Mouse (Mus musculus): ENCODE measurements around the gene Creb1. TPM values are rescaled to one million over a fixed set of nuclear protein-coding genes. Genes with fewer than 3 reads are reported as not detected.
"Not testable (repeated sequence)": the region's sequence is repeated elsewhere in the genome, so short reads cannot be mapped to it uniquely, and the experiment has no call there.

Creb1 gene
- polyA plus RNA-seq, 1 experiment from 2014 or later: 64.9 TPM

GRCm38 (mm10) chr1:64635624-64636023 is 103.2 kb downstream of the Creb1 start:
- DNase-seq (ENCODE audit: low spot score): no peak
- Histone ChIP-seq H3K27ac (ENCODE audit: low read depth, low read length) (no peak overlapping the region), H3K36me3 (ENCODE audit: control insufficient read depth, insufficient read depth, low read length) (no peaks in the 10 kb centered on the region), H3K9ac (ENCODE audit: low read length) (no peak overlapping the region), H3K4me2 (ENCODE audit: low read depth, low read length, severe bottlenecking) (no peak overlapping the region), H3K4me1 (replicated peaks; ENCODE audit: control insufficient read depth, insufficient read depth, low read length) (no peaks in the 10 kb centered on the region), H3K9me3 (ENCODE audit: control insufficient read depth, low read length) (no peaks in the 10 kb centered on the region), H3K4me3 (ENCODE audit: low read depth, low read length) (no peak overlapping the region), H3K27me3 (ENCODE audit: control insufficient read depth, insufficient read depth, low read length) (no peaks in the 10 kb centered on the region)
- no peak for ATAC-seq (replicated peaks; ENCODE audit: low FRiP score)
- 77% methylated on average over 2 of the region's 2 CpGs for WGBS

DNA sequence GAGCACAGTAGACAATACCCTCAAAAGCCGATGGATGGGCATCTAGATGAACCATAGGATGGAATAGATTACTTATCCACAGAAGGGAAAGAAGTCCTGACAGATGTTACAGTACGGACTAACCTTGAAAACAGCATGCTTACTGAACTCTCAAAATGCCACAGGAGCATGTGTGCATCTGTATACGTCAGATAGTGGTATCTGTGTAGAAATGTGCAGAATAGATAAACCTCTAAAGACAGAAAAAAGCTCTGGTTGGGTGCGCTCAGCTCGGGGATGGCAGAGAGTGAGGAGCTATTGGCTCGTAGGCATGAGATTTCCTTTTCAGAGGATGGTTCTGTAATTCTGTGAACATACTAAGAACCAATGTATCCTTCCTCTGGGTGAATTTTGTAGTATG is 106.8 kb downstream of the Creb1 start:
- ATAC-seq (replicated peaks; ENCODE audit: low FRiP score) (no peak), DNase-seq (ENCODE audit: low spot score) (no peak)
- Histone ChIP-seq H3K9me3 (ENCODE audit: control insufficient read depth, low read length) (no peaks in the 10 kb centered on the region), H3K27ac (ENCODE audit: low read depth, low read length) (no peak overlapping the region), H3K27me3 (ENCODE audit: control insufficient read depth, insufficient read depth, low read length) (no peaks in the 10 kb centered on the region), H3K4me1 (replicated peaks; ENCODE audit: control insufficient read depth, insufficient read depth, low read length) (no peaks in the 10 kb centered on the region), H3K4me3 (ENCODE audit: low read depth, low read length) (no peak overlapping the region), H3K9ac (ENCODE audit: low read length) (no peak overlapping the region), H3K4me2 (ENCODE audit: low read depth, low read length, severe bottlenecking) (no peak overlapping the region), H3K36me3 (ENCODE audit: control insufficient read depth, insufficient read depth, low read length) (no peaks in the 10 kb centered on the region)
- 87% methylated on average over 6 of the region's 6 CpGs for WGBS

DNA sequence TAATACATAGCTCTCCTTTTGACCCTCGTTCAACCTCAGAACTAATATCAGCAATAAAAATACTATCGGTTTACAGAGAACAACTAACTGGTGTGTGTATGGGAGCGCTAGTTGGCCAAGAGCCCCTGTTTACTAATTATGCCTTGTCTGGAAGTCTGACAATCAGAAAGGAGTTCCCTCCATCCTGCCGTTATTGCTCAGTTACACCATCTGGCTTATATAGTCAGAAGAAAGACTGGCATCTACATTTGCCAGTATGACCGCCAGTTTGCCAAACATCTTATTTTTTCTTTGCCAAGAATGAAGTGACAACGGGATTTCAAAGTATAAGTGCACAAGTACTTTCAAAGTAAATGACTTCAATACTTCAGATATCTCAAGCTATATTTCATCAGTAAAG is 108.6 kb downstream of the Creb1 start:
- Histone ChIP-seq H3K4me1 (replicated peaks; ENCODE audit: control insufficient read depth, insufficient read depth, low read length) (no peaks in the 10 kb centered on the region), H3K9ac (ENCODE audit: low read length) (no peak overlapping the region), H3K9me3 (ENCODE audit: control insufficient read depth, low read length) (no peaks in the 10 kb centered on the region), H3K36me3 (ENCODE audit: control insufficient read depth, insufficient read depth, low read length) (no peaks in the 10 kb centered on the region), H3K4me3 (ENCODE audit: low read depth, low read length) (no peak overlapping the region), H3K4me2 (ENCODE audit: low read depth, low read length, severe bottlenecking) (no peak overlapping the region), H3K27me3 (ENCODE audit: control insufficient read depth, insufficient read depth, low read length) (no peaks in the 10 kb centered on the region), H3K27ac (ENCODE audit: low read depth, low read length) (no peak overlapping the region)
- DNase-seq (ENCODE audit: low spot score) (no peak), ATAC-seq (replicated peaks; ENCODE audit: low FRiP score) (no peak)
- 91% methylated on average over 6 of the region's 6 CpGs for WGBS

GRCm38 (mm10) chr1:64642541-64642940 is 110.1 kb downstream of the Creb1 start:
- not testable (repeated sequence) for DNase-seq (ENCODE audit: low spot score); H3K4me3 ChIP-seq (ENCODE audit: low read depth, low read length)

DNA sequence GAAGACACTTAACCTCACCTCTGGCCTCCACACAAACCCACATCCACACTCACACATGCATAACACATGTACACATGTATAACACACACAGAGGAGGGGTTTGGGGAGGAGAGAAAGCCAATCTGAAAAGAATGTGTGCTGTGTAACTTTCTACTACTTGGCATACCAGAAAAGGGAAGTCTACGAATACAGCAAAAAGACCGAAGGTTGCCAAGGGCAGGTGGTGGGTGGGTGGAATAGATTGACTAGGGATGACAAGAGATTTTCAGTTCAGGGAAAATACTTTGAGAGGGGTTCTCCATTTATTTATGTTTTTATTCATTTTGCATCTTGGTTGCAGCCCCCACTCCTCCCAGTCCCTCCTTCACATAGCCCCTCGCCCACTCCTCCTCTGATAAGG is 112.1 kb downstream of the Creb1 start:
- H3K4me2 ChIP-seq (ENCODE audit: low read depth, low read length, severe bottlenecking): no peak overlapping the region
- no peak overlapping the region for H3K9ac ChIP-seq (ENCODE audit: low read length)
- H3K9me3 ChIP-seq (ENCODE audit: control insufficient read depth, low read length): no peaks in the 10 kb centered on the region
- H3K27me3 ChIP-seq (ENCODE audit: control insufficient read depth, insufficient read depth, low read length): no peaks in the 10 kb centered on the region
- no peak for DNase-seq (ENCODE audit: low spot score)
- no peaks in the 10 kb centered on the region for H3K36me3 ChIP-seq (ENCODE audit: control insufficient read depth, insufficient read depth, low read length)
- WGBS: 94% methylated on average over 3 of the region's 3 CpGs
- H3K27ac ChIP-seq (ENCODE audit: low read depth, low read length): no peak overlapping the region
- H3K4me1 ChIP-seq (replicated peaks; ENCODE audit: control insufficient read depth, insufficient read depth, low read length): no peaks in the 10 kb centered on the region
- H3K4me3 ChIP-seq (ENCODE audit: low read depth, low read length): no peak overlapping the region
- ATAC-seq (replicated peaks; ENCODE audit: low FRiP score): no peak

More at GRCm38 (mm10) chr1:64642541-64642940, 110.1 kb downstream of the Creb1 start:
- H3K4me2 ChIP-seq (ENCODE audit: low read depth, low read length, severe bottlenecking); H3K4me1 ChIP-seq (replicated peaks; ENCODE audit: control insufficient read depth, insufficient read depth, low read length); H3K9ac ChIP-seq (ENCODE audit: low read length); ATAC-seq (replicated peaks; ENCODE audit: low FRiP score); H3K27ac ChIP-seq (ENCODE audit: low read depth, low read length); H3K36me3 ChIP-seq (ENCODE audit: control insufficient read depth, insufficient read depth, low read length); H3K9me3 ChIP-seq (ENCODE audit: control insufficient read depth, low read length); H3K27me3 ChIP-seq (ENCODE audit: control insufficient read depth, insufficient read depth, low read length): not testable (repeated sequence)
- 98% methylated on average over 8 of the region's 8 CpGs for WGBS

- ATAC-seq (replicated peaks; ENCODE audit: low FRiP score) (no peak), DNase-seq (ENCODE audit: low spot score) (no peak)
- Histone ChIP-seq H3K4me2 (ENCODE audit: low read depth, low read length, severe bottlenecking) (no peak overlapping the region), H3K36me3 (ENCODE audit: control insufficient read depth, insufficient read depth, low read length) (no peaks in the 10 kb centered on the region), H3K4me3 (ENCODE audit: low read depth, low read length) (no peak overlapping the region), H3K9me3 (ENCODE audit: control insufficient read depth, low read length) (no peaks in the 10 kb centered on the region), H3K27ac (ENCODE audit: low read depth, low read length) (no peak overlapping the region), H3K9ac (ENCODE audit: low read length) (no peak overlapping the region), H3K4me1 (replicated peaks; ENCODE audit: control insufficient read depth, insufficient read depth, low read length) (no peaks in the 10 kb centered on the region), H3K27me3 (ENCODE audit: control insufficient read depth, insufficient read depth, low read length) (no peaks in the 10 kb centered on the region)
- 81% methylated on average over 11 of the region's 11 CpGs for WGBS
These were observed 117.1 kb downstream of the Creb1 start for GRCm38 (mm10) chr1:64649362-64650124.

DNA sequence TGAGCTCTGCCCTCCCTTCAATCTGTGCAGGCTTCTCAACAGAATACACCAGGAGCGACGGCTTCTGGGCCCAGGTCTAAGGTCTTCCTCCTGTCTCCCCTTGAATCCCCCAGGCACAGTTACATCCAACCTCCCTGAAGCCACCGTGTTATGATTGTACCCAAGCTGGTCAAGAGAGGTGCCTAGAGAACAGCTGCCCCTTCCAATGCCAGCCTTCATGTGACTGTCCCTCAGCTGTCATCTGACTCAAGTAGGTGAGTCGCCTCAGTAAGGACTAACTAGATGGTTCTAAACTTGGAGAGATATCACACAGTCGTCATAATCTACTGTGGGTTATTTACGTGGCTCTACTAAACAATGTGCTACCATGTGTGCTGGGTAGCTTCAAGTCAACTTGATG is 121.3 kb downstream of the Creb1 start:
- no peaks in the 10 kb centered on the region for H3K9me3 ChIP-seq (ENCODE audit: control insufficient read depth, low read length)
- WGBS: 90% methylated on average over 6 of the region's 6 CpGs

More for the DNA sequence above, 121.3 kb downstream of the Creb1 start:
- H3K27me3 ChIP-seq (ENCODE audit: control insufficient read depth, insufficient read depth, low read length): no peaks in the 10 kb centered on the region
- ATAC-seq (replicated peaks; ENCODE audit: low FRiP score) (no peak), DNase-seq (ENCODE audit: low spot score) (no peak)
- no peaks in the 10 kb centered on the region for H3K36me3 ChIP-seq (ENCODE audit: control insufficient read depth, insufficient read depth, low read length)
- no peak overlapping the region for H3K4me3 ChIP-seq (ENCODE audit: low read depth, low read length)
- H3K4me1 ChIP-seq (replicated peaks; ENCODE audit: control insufficient read depth, insufficient read depth, low read length): no peaks in the 10 kb centered on the region
- H3K4me2 ChIP-seq (ENCODE audit: low read depth, low read length, severe bottlenecking): no peak overlapping the region
- H3K27ac ChIP-seq (ENCODE audit: low read depth, low read length): no peak overlapping the region
- no peak overlapping the region for H3K9ac ChIP-seq (ENCODE audit: low read length)
